Mouse (Mus musculus): ENCODE measurements around the gene Sec14l3. TPM values are rescaled to one million over a fixed set of nuclear protein-coding genes. Genes with fewer than 3 reads are reported as not detected.

Gene Sec14l3
- polyA plus RNA-seq, 1 experiment from 2014 or later: 0.54 TPM

DNA sequence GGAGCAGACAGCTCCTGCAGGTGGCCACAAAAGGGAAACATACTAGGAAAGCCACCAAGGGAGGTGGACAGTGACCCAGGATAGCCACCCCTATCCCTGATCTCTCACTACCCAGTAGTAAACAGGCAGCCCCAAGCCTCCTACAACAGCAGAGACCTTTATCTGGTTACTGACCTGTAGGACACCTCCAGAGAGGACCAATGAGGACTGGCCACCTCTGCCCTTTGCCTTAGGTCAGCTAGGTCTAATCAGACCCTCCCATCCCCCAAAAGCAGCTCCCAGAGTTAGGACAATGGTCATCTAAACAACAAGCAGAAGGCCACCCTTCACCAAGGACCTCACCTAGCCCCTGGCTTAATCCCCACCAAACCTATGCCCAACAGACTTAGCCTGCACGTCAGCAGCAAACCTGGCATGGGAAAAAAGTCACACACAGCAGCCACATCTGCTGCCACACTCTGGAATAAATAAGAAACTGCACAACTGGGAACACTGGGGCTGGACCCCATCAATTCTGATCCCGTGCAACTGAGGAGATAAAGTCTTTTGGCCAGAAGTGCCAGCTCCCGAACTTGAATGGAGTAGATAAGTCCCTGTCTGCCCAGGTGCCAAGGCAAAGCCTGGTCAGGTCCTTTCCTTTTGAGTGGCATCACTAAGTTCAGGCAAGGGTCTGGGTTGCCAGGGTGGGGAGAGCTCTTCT is 52.9 kb downstream of the Sec14l3 start:
- Histone ChIP-seq H3K9me3 (ENCODE audit: control insufficient read depth, low read length) (no peaks in the 10 kb centered on the region), H3K4me3 (replicated peaks; ENCODE audit: low read length) (peak overlapping the region; percentile 51), H3K27ac (no peak overlapping the region), H3K4me1 (replicated peaks; ENCODE audit: control insufficient read depth, insufficient read depth, low read length) (peaks cover 16% of the 10 kb centered on the region), H3K9ac (peak overlapping the region; percentile 71), H3K4me2 (replicated peaks) (peak overlapping the region; percentile 90), H3K27me3 (ENCODE audit: control insufficient read depth, insufficient read depth, low read length) (peaks cover 4% of the 10 kb centered on the region; the same call in 1 of the 2 replicates), H3K36me3 (replicated peaks; ENCODE audit: control insufficient read depth, insufficient read depth) (no peaks in the 10 kb centered on the region)
- DNase-seq (ENCODE audit: low spot score) (no peak), ATAC-seq (ENCODE audit: low FRiP score) (0 out of 2 replicates have a peak, but pooled peaks have one; percentile 9)
- 17% methylated on average over 3 of the region's 3 CpGs for WGBS

DNA sequence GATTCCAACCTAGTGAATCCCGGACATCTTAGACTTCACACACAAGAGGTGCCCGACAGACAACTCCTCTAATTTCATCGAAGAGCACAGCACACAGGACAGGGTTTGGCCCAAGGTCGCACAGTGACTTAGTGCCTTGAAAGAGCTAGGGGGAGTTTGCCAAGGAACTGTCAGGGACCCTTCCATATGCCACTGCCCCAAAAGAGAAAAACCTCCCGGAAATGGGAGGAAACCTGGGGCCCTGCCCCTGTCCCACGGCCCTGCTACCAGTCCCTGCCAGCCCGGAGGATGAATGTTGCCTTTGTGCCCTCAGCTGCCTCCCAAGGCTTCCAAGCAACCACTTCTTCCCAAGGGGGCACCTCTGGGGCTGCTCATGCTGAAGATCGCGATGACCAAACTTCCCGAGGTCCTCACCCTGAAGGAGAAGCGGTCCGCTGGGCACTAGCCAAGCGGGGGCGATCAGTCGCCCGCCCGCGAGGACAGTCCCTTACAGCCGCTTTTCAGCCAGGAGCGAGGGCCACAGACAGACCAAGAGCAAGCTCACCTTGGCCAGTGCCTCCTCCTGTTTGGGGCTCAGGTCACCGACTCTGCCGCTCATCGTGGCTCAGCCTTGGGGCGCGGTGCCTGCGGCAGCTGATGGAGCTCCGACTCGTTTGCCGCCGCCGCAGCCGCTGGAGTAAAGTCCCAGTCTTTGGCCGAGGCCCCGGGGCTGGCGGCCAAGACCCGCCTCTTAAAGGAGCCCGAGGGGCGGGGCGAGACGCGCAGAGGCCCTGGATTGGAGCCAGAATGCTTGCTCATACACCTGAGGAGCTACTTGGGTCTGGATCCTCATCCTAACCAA is 53.7 kb downstream of the Sec14l3 start:
- 2% methylated on average over 41 of the region's 41 CpGs for WGBS
- Histone ChIP-seq H3K9ac (peak overlapping the region; percentile 71), H3K4me2 (replicated peaks) (peak overlapping the region; percentile 90), H3K9me3 (ENCODE audit: control insufficient read depth, low read length) (no peaks in the 10 kb centered on the region), H3K4me1 (replicated peaks; ENCODE audit: control insufficient read depth, insufficient read depth, low read length) (peaks cover 16% of the 10 kb centered on the region), H3K36me3 (replicated peaks; ENCODE audit: control insufficient read depth, insufficient read depth) (no peaks in the 10 kb centered on the region), H3K27ac (peak overlapping the region; percentile 61; the same call in 1 of the 2 replicates), H3K4me3 (replicated peaks; ENCODE audit: low read length) (peak overlapping the region; percentile 51), H3K27me3 (ENCODE audit: control insufficient read depth, insufficient read depth, low read length) (peaks cover 4% of the 10 kb centered on the region; the same call in 1 of the 2 replicates)
- DNase-seq (ENCODE audit: low spot score) (peak; percentile 78), ATAC-seq (ENCODE audit: low FRiP score) (peak; percentile 68)

DNA sequence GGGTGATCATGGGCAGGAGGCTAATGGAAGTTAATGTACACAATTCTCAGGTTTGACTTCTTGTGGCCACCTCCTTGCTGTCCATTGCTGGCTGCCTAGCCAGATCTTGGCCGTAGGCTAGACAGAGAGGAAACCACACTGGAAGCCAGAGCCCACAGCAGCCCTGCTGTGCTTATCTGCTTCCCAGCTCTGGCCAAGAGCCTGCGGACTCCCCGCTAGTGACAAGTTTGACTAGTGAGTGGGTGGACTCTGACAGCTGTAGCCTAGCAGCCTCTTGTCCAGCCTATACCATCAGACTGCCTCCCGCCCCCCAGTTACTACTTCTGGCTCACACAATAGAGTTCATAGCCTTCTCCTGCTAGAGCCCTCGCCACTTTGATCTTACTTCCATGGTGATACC is 55.0 kb downstream of the Sec14l3 start:
- Histone ChIP-seq H3K36me3 (replicated peaks; ENCODE audit: control insufficient read depth, insufficient read depth) (no peaks in the 10 kb centered on the region), H3K4me1 (replicated peaks; ENCODE audit: control insufficient read depth, insufficient read depth, low read length) (peaks cover 16% of the 10 kb centered on the region), H3K4me3 (replicated peaks; ENCODE audit: low read length) (no peak overlapping the region), H3K9ac (no peak overlapping the region), H3K27ac (no peak overlapping the region), H3K9me3 (ENCODE audit: control insufficient read depth, low read length) (0 out of 2 replicates have a peak, but pooled peaks cover 2% of the 10 kb centered on the region), H3K27me3 (ENCODE audit: control insufficient read depth, insufficient read depth, low read length) (peaks cover 4% of the 10 kb centered on the region; the same call in 1 of the 2 replicates), H3K4me2 (replicated peaks) (no peak overlapping the region)
- ATAC-seq (ENCODE audit: low FRiP score) (no peak), DNase-seq (ENCODE audit: low spot score) (no peak)
- 80% methylated on average over 5 of the region's 5 CpGs for WGBS

DNA sequence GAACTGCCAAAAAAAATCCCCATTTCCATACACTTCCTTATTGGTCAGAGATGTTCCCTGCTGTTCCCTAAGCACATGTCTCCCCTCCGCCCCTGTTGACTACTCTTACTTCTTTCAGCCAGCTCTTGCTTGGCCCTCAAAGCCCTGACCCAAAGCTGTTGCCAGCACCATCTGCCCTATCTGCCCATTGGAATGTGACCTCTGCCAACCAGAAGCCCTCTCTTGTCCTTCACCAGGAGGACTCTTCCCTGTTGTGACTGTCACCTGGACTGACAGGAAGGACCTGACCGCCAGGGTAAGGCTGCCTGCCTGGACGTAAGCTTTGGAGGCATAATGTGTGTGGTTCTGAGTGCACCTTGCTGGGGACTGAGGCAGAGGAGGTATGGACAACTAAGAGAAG is 57.0 kb downstream of the Sec14l3 start:
- Histone ChIP-seq H3K36me3 (replicated peaks; ENCODE audit: control insufficient read depth, insufficient read depth) (no peaks in the 10 kb centered on the region), H3K4me3 (replicated peaks; ENCODE audit: low read length) (no peak overlapping the region), H3K4me2 (replicated peaks) (no peak overlapping the region), H3K9me3 (ENCODE audit: control insufficient read depth, low read length) (peaks cover 3% of the 10 kb centered on the region; the same call in 1 of the 2 replicates), H3K4me1 (replicated peaks; ENCODE audit: control insufficient read depth, insufficient read depth, low read length) (peaks cover 16% of the 10 kb centered on the region), H3K27me3 (ENCODE audit: control insufficient read depth, insufficient read depth, low read length) (peaks cover 4% of the 10 kb centered on the region; the same call in 1 of the 2 replicates), H3K9ac (no peak overlapping the region), H3K27ac (no peak overlapping the region)
- WGBS: 76% methylated on average over 3 of the region's 3 CpGs
- DNase-seq (ENCODE audit: low spot score) (no peak), ATAC-seq (ENCODE audit: low FRiP score) (no peak)

DNA sequence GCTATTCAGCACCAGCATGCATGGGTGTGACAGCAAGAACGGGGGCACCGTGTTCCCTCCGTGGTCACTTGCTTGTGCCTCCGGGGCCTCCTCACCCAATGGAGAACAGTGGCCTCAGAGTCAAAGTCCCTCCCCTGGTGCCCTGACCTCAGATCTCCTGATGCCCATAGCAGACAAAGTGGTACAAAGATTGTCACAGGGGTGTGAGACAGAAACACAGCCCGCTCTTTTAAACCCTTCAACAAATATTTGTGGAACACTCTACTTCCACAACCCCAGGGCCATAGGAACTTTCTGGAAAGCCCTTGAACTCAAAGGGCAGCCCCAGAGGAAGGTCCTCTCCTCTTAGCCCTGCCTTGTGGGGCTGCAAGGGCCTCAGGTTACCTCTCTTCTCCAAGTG is 57.6 kb downstream of the Sec14l3 start:
- ATAC-seq (ENCODE audit: low FRiP score): no peak
- 80% methylated on average over 5 of the region's 5 CpGs for WGBS
- Histone ChIP-seq H3K4me3 (replicated peaks; ENCODE audit: low read length) (no peak overlapping the region), H3K36me3 (replicated peaks; ENCODE audit: control insufficient read depth, insufficient read depth) (no peaks in the 10 kb centered on the region), H3K9me3 (ENCODE audit: control insufficient read depth, low read length) (peaks cover 3% of the 10 kb centered on the region; the same call in 1 of the 2 replicates), H3K4me1 (replicated peaks; ENCODE audit: control insufficient read depth, insufficient read depth, low read length) (peaks cover 16% of the 10 kb centered on the region), H3K9ac (no peak overlapping the region), H3K27ac (no peak overlapping the region), H3K4me2 (replicated peaks) (no peak overlapping the region), H3K27me3 (ENCODE audit: control insufficient read depth, insufficient read depth, low read length) (peaks cover 4% of the 10 kb centered on the region; the same call in 1 of the 2 replicates)
- no peak for DNase-seq (ENCODE audit: low spot score)

DNA sequence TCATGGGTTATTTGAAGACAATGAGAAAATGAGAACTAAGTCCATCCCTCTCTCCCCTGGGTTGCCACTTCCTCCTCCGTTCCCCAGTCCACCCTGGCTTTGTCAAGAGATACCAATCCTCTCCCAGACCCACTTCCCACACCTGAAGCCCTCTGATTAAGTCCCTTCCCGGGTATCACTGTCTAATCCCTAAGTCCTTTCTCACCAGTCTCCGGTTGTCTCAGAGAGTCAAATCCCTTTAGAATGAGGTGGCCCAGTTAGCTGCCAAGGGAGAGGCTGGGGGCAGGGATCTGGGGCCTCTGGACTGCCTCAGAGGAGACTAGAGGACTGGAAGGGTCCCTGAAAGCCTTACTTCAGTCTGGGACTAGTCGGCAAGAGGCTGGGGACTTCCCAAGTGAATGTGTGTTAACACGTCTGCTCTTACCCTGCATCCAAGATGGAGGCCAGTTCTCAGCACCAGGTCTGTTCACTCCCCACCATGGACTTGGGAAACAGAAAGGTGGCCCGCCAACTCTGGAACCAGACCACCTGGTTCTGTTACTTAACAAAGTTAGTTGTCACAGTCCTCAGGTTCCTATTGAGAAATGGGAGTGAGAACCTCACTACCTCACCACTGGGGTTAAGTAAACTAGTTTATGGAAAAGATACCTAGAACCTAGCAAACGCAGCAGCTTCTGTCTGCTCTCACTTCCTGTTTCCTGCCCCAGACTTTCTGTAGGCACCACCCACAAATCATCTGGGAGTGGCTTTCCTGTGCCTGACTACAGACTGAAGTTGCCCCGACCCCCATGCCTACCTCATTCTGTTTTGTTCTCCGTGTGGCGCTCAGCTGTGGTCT is 58.3 kb downstream of the Sec14l3 start, which contains the start of gene Sec14l2:
Gene Sec14l2, minus strand, starts transcription at position 674 of the 838 bp plus-strand sequence.
- peaks cover 9% of the 10 kb centered on the region for H3K4me1 ChIP-seq (replicated peaks; ENCODE audit: control insufficient read depth, insufficient read depth, low read length)

DNA sequence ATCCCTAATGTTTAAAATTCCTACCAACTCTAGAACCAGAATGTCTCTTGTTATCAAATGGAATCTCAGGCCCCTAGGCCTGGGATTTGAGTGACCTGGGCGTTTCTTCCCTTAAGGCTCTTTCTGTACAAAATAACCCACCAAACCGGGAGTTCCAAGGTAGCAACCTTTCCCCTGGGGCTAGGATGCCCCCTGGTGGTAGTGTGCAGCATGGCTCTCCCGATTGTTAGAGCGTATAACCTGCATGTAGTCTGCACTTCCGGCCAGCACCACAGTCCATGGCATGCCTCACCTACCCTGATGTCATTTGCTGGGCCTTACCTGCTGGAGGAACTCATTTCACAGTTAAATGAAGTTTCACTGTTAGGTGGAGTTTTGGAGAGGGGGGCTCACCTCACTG is 59.3 kb downstream of the Sec14l3 start:
- no peak overlapping the region for H3K4me2 ChIP-seq (replicated peaks)
- H3K27me3 ChIP-seq (ENCODE audit: control insufficient read depth, insufficient read depth, low read length): peaks cover 4% of the 10 kb centered on the region; the same call in 1 of the 2 replicates
- 63% methylated on average over 5 of the region's 5 CpGs for WGBS
- H3K9ac ChIP-seq: no peak overlapping the region
- H3K27ac ChIP-seq: no peak overlapping the region
- no peaks in the 10 kb centered on the region for H3K36me3 ChIP-seq (replicated peaks; ENCODE audit: control insufficient read depth, insufficient read depth)
- H3K4me3 ChIP-seq (replicated peaks; ENCODE audit: low read length): no peak overlapping the region
- H3K4me1 ChIP-seq (replicated peaks; ENCODE audit: control insufficient read depth, insufficient read depth, low read length): peaks cover 1% of the 10 kb centered on the region
- peaks cover 3% of the 10 kb centered on the region; the same call in 1 of the 2 replicates for H3K9me3 ChIP-seq (ENCODE audit: control insufficient read depth, low read length)
- ATAC-seq (ENCODE audit: low FRiP score) (no peak), DNase-seq (ENCODE audit: low spot score) (no peak)

More for the DNA sequence above, 58.3 kb downstream of the Sec14l3 start, which contains the start of gene Sec14l2:
- ATAC-seq (ENCODE audit: low FRiP score) (no peak), DNase-seq (ENCODE audit: low spot score) (no peak)
- Histone ChIP-seq H3K9ac (no peak within 1 kb of the TSS), H3K4me3 (replicated peaks; ENCODE audit: low read length) (no peak within 1 kb of the TSS), H3K36me3 (replicated peaks; ENCODE audit: control insufficient read depth, insufficient read depth) (no peaks in the 10 kb centered on the region), H3K4me2 (replicated peaks) (no peak within 1 kb of the TSS), H3K9me3 (ENCODE audit: control insufficient read depth, low read length) (peaks cover 3% of the 10 kb centered on the region; the same call in 1 of the 2 replicates), H3K27me3 (ENCODE audit: control insufficient read depth, insufficient read depth, low read length) (peaks cover 4% of the 10 kb centered on the region; the same call in 1 of the 2 replicates), H3K27ac (no peak within 1 kb of the TSS)
- 77% methylated on average over 10 of the region's 10 CpGs for WGBS

DNA sequence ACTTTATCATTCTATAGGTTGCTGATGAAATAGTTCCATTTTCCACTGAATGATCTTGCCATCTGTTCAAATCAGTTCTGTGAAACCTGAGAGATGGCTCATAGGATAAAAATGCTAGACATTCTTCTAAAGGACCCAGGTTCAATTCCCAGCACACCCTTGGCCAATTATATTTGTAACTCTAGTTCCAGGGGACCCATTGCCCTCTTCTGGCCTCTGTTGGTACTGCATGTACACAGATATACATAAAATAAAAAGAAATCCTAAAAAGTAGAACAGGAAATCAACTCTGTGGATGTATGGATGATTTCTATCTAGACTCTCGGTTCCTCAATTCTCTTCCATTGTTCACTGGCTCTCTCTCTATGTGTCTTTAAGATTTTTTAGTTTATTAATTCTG is 62.4 kb downstream of the Sec14l3 start:
- Histone ChIP-seq H3K27me3 (ENCODE audit: control insufficient read depth, insufficient read depth, low read length) (no peaks in the 10 kb centered on the region), H3K9ac (no peak overlapping the region), H3K27ac (no peak overlapping the region), H3K4me1 (replicated peaks; ENCODE audit: control insufficient read depth, insufficient read depth, low read length) (no peaks in the 10 kb centered on the region), H3K9me3 (ENCODE audit: control insufficient read depth, low read length) (peaks cover 3% of the 10 kb centered on the region; the same call in 1 of the 2 replicates), H3K4me3 (replicated peaks; ENCODE audit: low read length) (no peak overlapping the region), H3K4me2 (replicated peaks) (no peak overlapping the region), H3K36me3 (replicated peaks; ENCODE audit: control insufficient read depth, insufficient read depth) (no peaks in the 10 kb centered on the region)
- 86% methylated on average over 1 of the region's 1 CpGs for WGBS
- no peak for ATAC-seq (ENCODE audit: low FRiP score)
- DNase-seq (ENCODE audit: low spot score): no peak
